Mouse (Mus musculus) kidney, adult 10 weeks (tissue): ENCODE data around the gene Lce1a1. TPM values are rescaled to one million over a fixed set of nuclear protein-coding genes. Genes with fewer than 3 reads are reported as not detected.

ENCODE experiments used
- polyA plus RNA-seq: library from polyadenylated mRNA; stranded (reverse); fragments of 350-450 nt; fragmentation: Illumina TruSeq; extraction: RNeasy Lipid Tissue Mini Kit (QIAGEN cat#74804); gene quantifications from one replicate; pipeline ENCODE4 v1.2.3, GENCODE M21; 2014; ENCODE audit warnings: low read depth, low replicate concordance

Gene Lce1a1
- not detected for polyA plus RNA-seq

GRCm38 (mm10) chr3:92648207-92648606 is at the start of gene Lce1a1:
Gene Lce1a1, minus strand, starts transcription at chr3:92648307.

GRCm38 (mm10) chr3:92687110-92687509 is 39.0 kb upstream of the Lce1a1 start, which contains the start of gene Lce1d:
Gene Lce1d, minus strand, starts transcription at chr3:92687210.

DNA sequence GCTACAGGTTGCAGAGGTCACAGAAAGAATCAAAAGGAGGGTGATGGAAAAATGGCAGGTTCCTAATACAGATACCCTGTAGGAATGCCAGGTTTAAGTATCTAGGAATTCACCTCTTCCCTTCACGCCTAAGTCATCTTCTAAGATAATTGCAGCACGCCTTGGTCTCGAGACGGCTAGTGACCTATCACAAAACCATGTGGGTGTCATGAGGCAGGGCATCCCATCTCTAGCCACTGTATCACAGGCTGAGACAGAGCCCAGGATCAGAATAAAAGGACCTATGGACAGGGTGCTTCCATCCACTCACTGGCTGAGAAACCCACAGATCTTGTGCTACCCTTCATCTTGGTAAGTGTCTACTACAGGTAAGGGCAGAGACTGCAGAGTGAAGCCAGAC is 30.8 kb upstream of the Lce1a1 start, which contains the start of gene Lce1c:
Gene Lce1c (plus strand): TSS at position 301 of the 400 bp plus-strand sequence.

GRCm38 (mm10) chr3:92670215-92670614 is 22.1 kb upstream of the Lce1a1 start, which contains the start of gene Lce1a2:
Gene Lce1a2, minus strand, starts transcription at chr3:92670315.

DNA sequence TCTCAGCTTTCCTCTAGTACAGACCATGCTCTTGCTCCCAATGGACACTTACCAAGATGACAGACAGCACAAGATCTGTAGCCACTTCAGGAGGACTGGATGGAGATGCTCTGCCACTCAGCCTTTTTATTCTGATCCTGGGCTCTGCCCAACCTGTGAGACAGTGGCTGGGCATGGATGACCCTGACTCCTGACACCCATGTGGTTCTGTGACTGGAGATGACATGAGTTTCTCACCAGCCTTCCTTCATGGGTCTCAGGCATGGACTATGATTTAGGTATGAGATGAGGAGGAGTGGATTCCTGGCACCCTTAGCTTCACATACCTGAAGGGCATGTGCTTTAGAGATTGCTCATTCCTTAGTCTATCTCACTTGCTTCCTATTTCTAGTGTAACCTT is 8.7 kb upstream of the Lce1a1 start, which contains the start of gene Lce1b:
Gene Lce1b (minus strand): TSS at position 101 of the 400 bp plus-strand sequence.

GRCm38 (mm10) chr3:92621560-92621959 is 26.5 kb downstream of the Lce1a1 start, which contains the start of gene Lce6a:
Gene Lce6a, minus strand, starts transcription at chr3:92621660.

GRCm38 (mm10) chr3:92607392-92607791 is 40.7 kb downstream of the Lce1a1 start, which contains the start of gene 2210017I01Rik:
Gene 2210017I01Rik, minus strand, starts transcription at chr3:92607492.

Other genes starting within 250 kb of the Lce1a1 start
- gene Sprr2i, start 240.3 kb downstream of the Lce1a1 start, polyA plus RNA-seq = not detected
- gene Sprr2j-ps, start 230.2 kb downstream of the Lce1a1 start, polyA plus RNA-seq = not detected
- 4.8 TPM for gene Gm9774, start 218.9 kb downstream of the Lce1a1 start, polyA plus RNA-seq
- gene Sprr2k, start 215.7 kb downstream of the Lce1a1 start, polyA plus RNA-seq = not detected
- not detected for gene Sprr1b, start 209.5 kb downstream of the Lce1a1 start, polyA plus RNA-seq
- not detected for gene Sprr3, start 189.6 kb downstream of the Lce1a1 start, polyA plus RNA-seq
- gene Sprr1a, start 162.4 kb downstream of the Lce1a1 start, polyA plus RNA-seq = 9.1 TPM
- gene Sprr4, start 147.8 kb downstream of the Lce1a1 start, polyA plus RNA-seq = not detected
- not detected for gene 2310046K23Rik, start 113.8 kb downstream of the Lce1a1 start, polyA plus RNA-seq
- gene Ivl, start 74.6 kb downstream of the Lce1a1 start, polyA plus RNA-seq = 0.24 TPM
- gene Smcp, start 59.3 kb downstream of the Lce1a1 start, polyA plus RNA-seq = 2.1 TPM
- not detected for gene 2210017I01Rik, start 40.8 kb downstream of the Lce1a1 start, polyA plus RNA-seq
- not detected for gene Lce6a, start 26.6 kb downstream of the Lce1a1 start, polyA plus RNA-seq
- not detected for gene Lce1b, start 8.6 kb upstream of the Lce1a1 start, polyA plus RNA-seq
- gene Lce1a2, start 22.0 kb upstream of the Lce1a1 start, polyA plus RNA-seq = not detected
- not detected for gene Lce1c, start 30.9 kb upstream of the Lce1a1 start, polyA plus RNA-seq
- gene Lce1d, start 38.9 kb upstream of the Lce1a1 start, polyA plus RNA-seq = not detected
- not detected for gene Lce1e, start 60.8 kb upstream of the Lce1a1 start, polyA plus RNA-seq
- gene Lce1f, start 72.0 kb upstream of the Lce1a1 start, polyA plus RNA-seq = not detected
- not detected for gene Gm38119, start 90.8 kb upstream of the Lce1a1 start, polyA plus RNA-seq
- not detected for gene Lce1g, start 104.0 kb upstream of the Lce1a1 start, polyA plus RNA-seq
- gene Lce1h, start 116.8 kb upstream of the Lce1a1 start, polyA plus RNA-seq = not detected
- not detected for gene Lce1i, start 130.6 kb upstream of the Lce1a1 start, polyA plus RNA-seq
- gene Lce1j, start 142.2 kb upstream of the Lce1a1 start, polyA plus RNA-seq = not detected
- gene Lce1k, start 159.6 kb upstream of the Lce1a1 start, polyA plus RNA-seq = not detected
- gene Kprp, start 178.9 kb upstream of the Lce1a1 start, polyA plus RNA-seq = not detected
- gene Lce1l, start 203.0 kb upstream of the Lce1a1 start, polyA plus RNA-seq = not detected
- gene 2310050C09Rik, start 221.9 kb upstream of the Lce1a1 start, polyA plus RNA-seq = not detected